Mouse (Mus musculus) liver, embryonic 16.5 days (tissue): ENCODE data around the gene Tmem115. TPM values are rescaled to one million over a fixed set of nuclear protein-coding genes. Genes with fewer than 3 reads are reported as not detected.

Source experiments
- ATAC-seq: fragments of 200-750 bp; cut with Nextera tagmentation; 2 replicates; pipeline ENCODE4 v1.8.0; 2017; ENCODE audit warnings: low read depth, mild to moderate bottlenecking, moderate number of reproducible peaks, moderate library complexity
- H3K27ac ChIP-seq: fragments of 300-500 bp; sonication (generic); 2 replicates; pipeline ENCODE4 v1.5.1; 2014; ENCODE audit warnings: mild to moderate bottlenecking, low read length
- H3K27me3 ChIP-seq: fragments of 300-500 bp; sonication (generic); 2 replicates; pipeline ENCODE4 v1.6.1; 2014; ENCODE audit warnings: low read depth, low read length, mixed read lengths; ENCODE audit not compliant: control insufficient read depth, insufficient read depth
- H3K36me3 ChIP-seq: fragments of 300-500 bp; sonication (generic); 2 replicates; pipeline ENCODE4 v1.6.1; 2014; ENCODE audit warnings: mild to moderate bottlenecking; ENCODE audit not compliant: control insufficient read depth, insufficient read depth
- H3K4me1 ChIP-seq: fragments of 300-500 bp; sonication (generic); 2 replicates; pipeline ENCODE4 v1.6.1; 2014; ENCODE audit warnings: low read depth, low read length, mixed read lengths; ENCODE audit not compliant: control insufficient read depth
- H3K4me2 ChIP-seq: fragments of 300-500 bp; sonication (generic); 2 replicates; pipeline ENCODE4 v1.6.1; 2014; ENCODE audit warnings: low read depth, low read length, mixed read lengths
- H3K4me3 ChIP-seq: fragments of 300-500 bp; sonication (generic); 2 replicates; pipeline ENCODE4 v1.5.1; 2014; ENCODE audit warnings: low read depth, mild to moderate bottlenecking, low read length
- H3K9ac ChIP-seq: fragments of 300-500 bp; sonication (generic); 2 replicates; pipeline ENCODE4 v1.6.1; 2014; ENCODE audit warnings: low read depth, low read length
- H3K9me3 ChIP-seq: fragments of 300-500 bp; sonication (generic); replicated peaks from 2 replicates; pipeline ENCODE4 v1.6.1; 2016; ENCODE audit warnings: low read length; ENCODE audit not compliant: control insufficient read depth
- WGBS: fragments of 180-500 bp; shearing (Covaris S2); extraction: QIAGEN DNeasy Blood & Tissue Kit; methylation state at CpG from one replicate; pipeline ENCODE4 v1.1.7; 2014; ENCODE audit not compliant: insufficient replicate concordance; 5-methylcytosine and 5-hydroxymethylcytosine counted together
- polyA plus RNA-seq: library from polyadenylated mRNA; unstranded; fragments of >200 nt; fragmentation: Nextera tagmentation; extraction: Ambion mirVana; gene quantifications from 2 replicates; pipeline ENCODE4 v1.2.1, GENCODE M21; 2015

Tmem115 gene
- polyA plus RNA-seq, 1 experiment from 2014 or later, result 14.3 TPM

DNA sequence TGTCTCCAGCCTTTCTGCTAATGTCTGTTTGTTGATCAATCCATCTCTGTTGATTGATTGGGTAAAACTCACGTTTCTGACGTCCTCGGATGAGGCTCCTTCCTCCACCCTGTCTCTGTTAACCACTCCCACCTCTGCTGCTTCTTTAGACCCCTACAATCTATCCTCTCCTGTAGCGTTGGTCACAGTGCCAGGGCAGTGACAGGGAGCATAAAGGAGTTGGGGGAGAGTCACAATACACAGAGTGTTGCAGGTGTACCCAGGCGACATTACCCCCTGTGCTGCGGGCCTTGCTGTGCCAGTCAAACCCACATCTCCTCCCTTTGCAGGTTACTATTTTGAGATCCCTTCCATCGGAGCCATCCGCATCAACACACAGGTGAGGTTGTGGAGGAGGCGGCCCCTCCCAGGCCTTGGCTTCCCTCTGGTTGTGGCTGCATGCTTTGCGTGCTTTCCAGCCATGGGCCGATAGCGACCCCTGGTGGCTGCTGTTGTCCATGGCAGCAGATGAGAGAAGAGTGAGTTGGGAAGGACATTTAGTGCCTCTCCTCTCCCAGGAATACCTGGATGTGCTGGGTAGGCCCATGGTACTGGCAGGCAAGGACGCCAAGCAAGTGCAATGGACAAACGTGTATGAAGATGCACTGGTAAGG lies 19.3 kb upstream of the Tmem115 start:
- Histone ChIP-seq H3K4me3 (no peak overlapping the region), H3K27me3 (no peaks in the 10 kb centered on the region), H3K27ac (no peak overlapping the region), H3K9ac (no peak overlapping the region), H3K4me1 (no peaks in the 10 kb centered on the region), H3K4me2 (no peak overlapping the region), H3K36me3 (no peaks in the 10 kb centered on the region), H3K9me3 (no peaks in the 10 kb centered on the region)
- 21% methylated on average over 14 of the region's 14 CpGs for WGBS
- peak; percentile 24; the same call in 1 of the 2 replicates for ATAC-seq

- Histone ChIP-seq H3K27me3 (peaks cover 13% of the 10 kb centered on the region; the same call in 1 of the 2 replicates), H3K36me3 (no peaks in the 10 kb centered on the region), H3K4me3 (no peak overlapping the region), H3K4me2 (no peak overlapping the region), H3K9ac (no peak overlapping the region), H3K9me3 (no peaks in the 10 kb centered on the region), H3K4me1 (no peaks in the 10 kb centered on the region; the same call in 1 of the 2 replicates), H3K27ac (no peak overlapping the region)
- WGBS, result 61% methylated on average over 6 of the region's 6 CpGs
- ATAC-seq, result no peak
Measured at GRCm38 (mm10) chr9:107520331-107520730, 13.4 kb upstream of the Tmem115 start.

GRCm38 (mm10) chr9:107521190-107521589 lies 12.6 kb upstream of the Tmem115 start:
- Histone ChIP-seq H3K9ac (no peak overlapping the region), H3K4me3 (no peak overlapping the region), H3K4me1 (no peaks in the 10 kb centered on the region; the same call in 1 of the 2 replicates), H3K4me2 (no peak overlapping the region), H3K9me3 (no peaks in the 10 kb centered on the region), H3K27me3 (peaks cover 21% of the 10 kb centered on the region), H3K36me3 (no peaks in the 10 kb centered on the region), H3K27ac (no peak overlapping the region)
- ATAC-seq, result no peak
- 41% methylated on average over 5 of the region's 5 CpGs for WGBS

- H3K9me3 ChIP-seq, result no peaks in the 10 kb centered on the region
- no peak overlapping the region for H3K4me3 ChIP-seq
- ATAC-seq, result 0 out of 2 replicates have a peak, but pooled peaks have one; percentile 16
- H3K4me1 ChIP-seq, result peaks cover 6% of the 10 kb centered on the region
- no peak overlapping the region for H3K27ac ChIP-seq
- H3K9ac ChIP-seq, result no peak overlapping the region
- WGBS, result 13% methylated on average over 25 of the region's 25 CpGs
- peak overlapping the region; percentile 21 for H3K4me2 ChIP-seq
- peaks cover 28% of the 10 kb centered on the region for H3K27me3 ChIP-seq
- no peaks in the 10 kb centered on the region for H3K36me3 ChIP-seq
Measured at GRCm38 (mm10) chr9:107521711-107522399, 11.9 kb upstream of the Tmem115 start.

DNA sequence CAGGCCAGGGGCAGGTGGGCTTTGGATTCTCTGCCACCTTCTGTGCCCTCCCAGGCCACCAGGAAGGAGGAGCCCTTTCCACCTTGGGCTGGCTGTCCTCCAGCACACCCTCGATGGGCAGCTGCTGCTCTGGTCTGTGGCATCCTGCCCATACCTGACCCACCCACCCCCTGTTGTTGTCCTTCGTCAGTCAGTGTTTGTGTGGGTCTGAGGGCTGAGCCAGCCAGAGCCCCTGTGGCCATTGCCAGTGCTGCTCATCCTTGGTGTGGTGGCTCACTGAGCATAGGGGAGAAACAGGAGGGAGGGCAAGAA lies 11.4 kb upstream of the Tmem115 start:
- Histone ChIP-seq H3K27me3 (peaks cover 33% of the 10 kb centered on the region), H3K4me2 (no peak overlapping the region)

DNA sequence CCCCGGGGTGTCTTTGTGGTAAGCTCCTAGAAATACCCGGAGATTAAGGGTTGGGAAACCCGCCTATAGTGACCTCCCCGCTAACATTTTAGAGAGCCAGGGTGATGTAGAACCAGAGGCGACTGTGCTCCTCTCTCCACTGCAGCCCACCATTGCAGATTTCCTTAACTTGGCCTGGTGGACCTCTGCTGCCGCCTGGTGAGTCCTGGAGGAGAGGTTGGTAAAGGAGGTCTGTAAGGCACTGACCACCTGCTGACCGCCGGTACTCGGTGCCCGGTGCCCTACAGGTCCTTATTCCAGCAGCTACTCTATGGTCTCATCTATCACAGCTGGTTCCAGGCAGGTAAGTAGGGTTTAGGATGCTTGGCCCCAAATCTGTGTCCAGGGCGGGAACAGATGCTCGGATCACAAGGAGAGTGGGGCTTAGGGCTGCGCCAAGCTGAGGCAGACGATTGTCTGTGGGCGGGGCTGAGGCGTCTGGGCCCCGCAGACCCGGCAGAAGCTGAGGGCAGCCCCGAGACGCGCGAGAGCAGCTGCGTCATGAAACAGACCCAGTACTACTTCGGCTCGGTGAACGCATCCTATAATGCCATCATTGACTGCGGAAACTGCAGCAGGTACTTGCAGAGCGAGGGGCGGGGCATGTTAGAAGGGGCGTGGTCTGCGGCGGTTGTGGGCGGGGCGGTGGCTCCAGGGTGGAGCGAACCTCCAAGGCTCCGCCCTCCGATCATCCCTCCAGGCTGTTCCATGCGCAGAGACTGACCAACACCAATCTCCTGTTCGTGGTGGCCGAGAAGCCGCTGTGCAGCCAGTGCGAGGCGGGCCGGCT lies 7.3 kb upstream of the Tmem115 start:
- H3K4me3 ChIP-seq, result peak overlapping the region; percentile 28
- H3K27me3 ChIP-seq, result peaks cover 45% of the 10 kb centered on the region
- peak overlapping the region; percentile 50 for H3K4me2 ChIP-seq
- H3K36me3 ChIP-seq, result no peaks in the 10 kb centered on the region
- H3K9ac ChIP-seq, result no peak overlapping the region
- H3K4me1 ChIP-seq, result peaks cover 9% of the 10 kb centered on the region
- H3K27ac ChIP-seq, result no peak overlapping the region
- ATAC-seq, result peak; percentile 52
- 4% methylated on average over 44 of the region's 44 CpGs for WGBS
- H3K9me3 ChIP-seq, result no peaks in the 10 kb centered on the region

More for the DNA sequence above, 11.4 kb upstream of the Tmem115 start:
- Histone ChIP-seq H3K4me3 (no peak overlapping the region), H3K4me1 (peaks cover 9% of the 10 kb centered on the region), H3K27ac (no peak overlapping the region), H3K9me3 (no peaks in the 10 kb centered on the region), H3K36me3 (no peaks in the 10 kb centered on the region), H3K9ac (no peak overlapping the region)
- WGBS, result 44% methylated on average over 2 of the region's 2 CpGs
- ATAC-seq, result no peak

- H3K4me2 ChIP-seq, result peak overlapping the region; percentile 96
- H3K27me3 ChIP-seq, result peaks cover 4% of the 10 kb centered on the region; the same call in 1 of the 2 replicates
- peaks cover 31% of the 10 kb centered on the region for H3K4me1 ChIP-seq
- H3K4me3 ChIP-seq, result peak overlapping the region; percentile 89
- peak; percentile 14 for ATAC-seq
- WGBS, result under 1% methylated on average over 40 of the region's 40 CpGs
- no peaks in the 10 kb centered on the region for H3K9me3 ChIP-seq
- peak overlapping the region; percentile 83 for H3K27ac ChIP-seq
- peak overlapping the region; percentile 90 for H3K9ac ChIP-seq
- H3K36me3 ChIP-seq, result peaks cover 16% of the 10 kb centered on the region
Measured at GRCm38 (mm10) chr9:107534408-107535202, 860 bp downstream of the Tmem115 start.

- peaks cover 20% of the 10 kb centered on the region for H3K36me3 ChIP-seq
- H3K27ac ChIP-seq, result no peak overlapping the region
- peaks cover 49% of the 10 kb centered on the region for H3K4me1 ChIP-seq
- no peak overlapping the region for H3K4me3 ChIP-seq
- no peak overlapping the region for H3K9ac ChIP-seq
- H3K9me3 ChIP-seq, result no peaks in the 10 kb centered on the region
- 82% methylated on average over 7 of the region's 7 CpGs for WGBS
- H3K27me3 ChIP-seq, result no peaks in the 10 kb centered on the region
- H3K4me2 ChIP-seq, result no peak overlapping the region
- no peak for ATAC-seq
Measured at GRCm38 (mm10) chr9:107538231-107538630, 4.5 kb downstream of the Tmem115 start.
